Mouse (Mus musculus) E14TG2a.4 (cell line): Measurements from ENCODE around the gene Rpl23.

Experiments
- CTCF ChIP-seq: conservative IDR thresholded peaks from 2 replicates; pipeline ENCODE4 v1.5.1; 2014; ENCODE audit warnings: low read length
- NANOG ChIP-seq: IDR thresholded peaks from 2 replicates; pipeline ENCODE4 v1.6.1; 2014; ENCODE audit warnings: borderline replicate concordance, low read length, mixed read lengths
- POU5F1 ChIP-seq: IDR thresholded peaks from 2 replicates; pipeline ENCODE4 v1.6.1; 2014; ENCODE audit warnings: low read length, borderline replicate concordance

DNA sequence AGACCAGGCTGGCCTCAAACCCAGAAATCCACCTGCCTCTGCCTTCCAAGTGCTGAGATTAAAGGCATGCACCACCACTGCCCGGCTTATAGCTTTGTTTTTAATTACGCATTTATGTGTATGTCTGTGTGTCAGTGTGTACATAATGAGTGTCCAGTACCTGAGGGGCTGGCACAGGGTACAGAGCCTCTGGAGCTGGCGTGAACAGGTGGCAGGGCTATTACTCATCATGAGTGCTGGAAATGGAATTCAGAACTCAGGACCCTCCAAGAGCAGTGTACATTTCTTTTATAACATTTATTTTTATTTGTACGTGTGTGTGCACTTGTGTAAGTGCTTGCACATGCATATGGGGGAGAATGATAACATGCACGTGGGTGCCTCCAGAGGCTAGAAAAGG lies 45.6 kb downstream of the Rpl23 start:
- TF ChIP-seq CTCF (no peak), NANOG (no peak), POU5F1 (no peak)
